Mouse (Mus musculus): ENCODE data around the gene Ip6k2. TPM values are rescaled to one million over a fixed set of nuclear protein-coding genes. Genes with fewer than 3 reads are reported as not detected.
A peak's percentile ranks its signal among the peaks of the same experiment; 100 is the strongest.

Gene Ip6k2
- polyA plus RNA-seq, 1 experiment from 2014 or later, result 72.5 TPM

DNA sequence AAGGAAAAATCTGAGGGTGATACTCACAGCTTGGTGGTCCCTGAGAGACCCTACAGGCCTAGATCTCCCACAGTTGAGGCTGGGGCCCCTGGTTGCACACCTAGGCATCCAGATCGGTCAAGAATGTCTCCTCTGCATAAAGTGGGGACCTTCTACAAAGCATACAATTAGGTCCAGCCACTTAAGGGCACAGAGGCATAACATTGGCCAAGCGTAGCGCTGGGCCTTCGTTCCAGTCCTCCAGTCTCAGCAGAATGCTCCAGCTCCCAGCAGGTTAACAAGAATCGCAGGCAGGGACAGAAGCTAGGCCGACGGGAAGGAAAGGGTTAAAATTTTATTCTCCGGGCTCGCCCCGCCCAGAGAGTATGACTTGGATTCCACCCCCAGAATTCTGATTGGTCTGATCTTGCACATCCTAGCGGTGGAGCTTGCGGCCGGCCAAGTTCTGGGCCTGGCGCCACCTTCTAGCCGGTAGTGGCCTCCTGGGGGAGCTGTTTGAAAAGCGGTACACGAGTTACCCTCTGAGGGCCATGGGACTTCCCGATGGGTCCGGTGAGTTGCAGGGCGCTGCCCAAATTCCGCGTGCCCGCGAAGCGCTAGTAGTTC is 70.1 kb downstream of the Ip6k2 start:
- H3K9me3 ChIP-seq, result no peaks in the 10 kb centered on the region
- peak overlapping the region; percentile 63 for H3K9ac ChIP-seq
- peak overlapping the region; percentile 68 for H3K4me3 ChIP-seq
- WGBS, result 3% methylated on average over 25 of the region's 25 CpGs
- peak; percentile 94 for ATAC-seq (ENCODE audit: borderline replicate concordance, extremely low read depth, low FRiP score, low TSS enrichment)
- peak overlapping the region; percentile 86 for H3K4me2 ChIP-seq
- H3K27me3 ChIP-seq, result 0 out of 2 replicates have a peak, but pooled peaks cover 2% of the 10 kb centered on the region
- H3K27ac ChIP-seq, result peak overlapping the region; percentile 91
- no peaks in the 10 kb centered on the region for H3K36me3 ChIP-seq
- H3K4me1 ChIP-seq, result peaks cover 20% of the 10 kb centered on the region

DNA sequence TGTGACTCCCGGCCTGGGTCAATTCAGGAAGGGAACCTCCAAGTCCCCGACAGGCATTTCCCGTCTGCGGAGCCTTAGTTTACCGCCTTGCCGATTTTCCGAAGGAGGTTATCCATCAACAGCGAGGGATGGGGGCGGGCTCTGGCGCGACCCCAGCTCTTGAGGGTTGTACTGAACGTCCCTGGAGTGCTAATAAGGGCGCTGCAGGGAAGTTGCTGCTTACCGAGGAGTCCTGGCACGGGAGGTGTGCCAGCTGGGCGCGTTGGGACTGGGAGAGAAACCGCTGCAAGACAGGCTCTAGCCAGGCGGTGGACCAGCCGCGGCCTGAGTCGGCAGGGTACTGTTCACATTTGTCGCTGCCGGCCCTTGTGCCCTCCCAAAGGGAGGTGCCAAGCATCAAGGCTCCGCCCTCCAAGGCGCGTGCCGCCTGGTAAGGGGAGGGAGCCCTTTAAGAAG is 70.7 kb downstream of the Ip6k2 start:
- H3K4me3 ChIP-seq, result peak overlapping the region; percentile 68
- peaks cover 20% of the 10 kb centered on the region for H3K4me1 ChIP-seq
- H3K4me2 ChIP-seq, result peak overlapping the region; percentile 86
- peak overlapping the region; percentile 91 for H3K27ac ChIP-seq
- H3K36me3 ChIP-seq, result no peaks in the 10 kb centered on the region
- H3K9me3 ChIP-seq, result no peaks in the 10 kb centered on the region
- ATAC-seq (ENCODE audit: borderline replicate concordance, extremely low read depth, low FRiP score, low TSS enrichment), result peak; percentile 90
- peak overlapping the region; percentile 63 for H3K9ac ChIP-seq
- WGBS, result 0% methylated on average over 28 of the region's 28 CpGs
- H3K27me3 ChIP-seq, result no peaks in the 10 kb centered on the region

DNA sequence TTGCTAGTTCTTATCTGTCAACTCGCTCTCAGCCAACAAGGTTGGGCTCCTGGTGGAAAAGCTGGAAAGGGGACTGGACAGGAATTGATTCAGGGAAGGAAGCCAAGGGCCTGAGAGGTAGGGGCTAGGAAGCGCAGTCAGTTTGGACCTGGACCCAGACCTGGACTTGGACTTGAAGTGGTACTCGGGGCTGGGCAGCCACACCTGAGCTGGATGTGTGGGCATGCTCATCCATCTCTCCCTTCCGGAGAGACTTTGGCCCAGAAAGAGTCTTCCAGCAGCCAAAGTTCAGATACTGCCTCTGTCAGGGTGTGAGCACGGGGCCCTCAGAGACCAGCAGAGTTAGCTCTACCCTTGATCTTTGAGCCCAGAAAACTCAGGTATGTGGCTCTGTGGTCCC is 71.7 kb downstream of the Ip6k2 start:
- ATAC-seq (ENCODE audit: borderline replicate concordance, extremely low read depth, low FRiP score, low TSS enrichment), result no peak
- Histone ChIP-seq H3K27ac (peak overlapping the region; percentile 91; the same call in 1 of the 2 replicates), H3K4me1 (peaks cover 20% of the 10 kb centered on the region), H3K27me3 (no peaks in the 10 kb centered on the region), H3K4me2 (peak overlapping the region; percentile 86), H3K36me3 (no peaks in the 10 kb centered on the region), H3K9me3 (no peaks in the 10 kb centered on the region), H3K9ac (0 out of 2 replicates have a peak overlapping the region, but pooled peaks have one; percentile 63), H3K4me3 (peak overlapping the region; percentile 68; the same call in 1 of the 2 replicates)
- 49% methylated on average over 5 of the region's 5 CpGs for WGBS

Small RNAs within 50 kb of the gene (microRNA-seq; reads per million reads assigned to microRNA genes)
- not detected for gene Gm23156

Other genes with a start within 250 kb of the Ip6k2 start
- gene Impdh2, start 223.5 kb upstream of the Ip6k2 start, polyA plus RNA-seq (2015; fragmentation: Nextera tagmentation; extraction: Ambion mirVana), result 178 TPM in 2 replicates
- 49.2 and 49.4 TPM in 2 replicates for gene Ndufaf3, start 216.4 kb upstream of the Ip6k2 start, polyA plus RNA-seq (2015; fragmentation: Nextera tagmentation; extraction: Ambion mirVana)
- gene Dalrd3, start 213.9 kb upstream of the Ip6k2 start, polyA plus RNA-seq (2015; fragmentation: Nextera tagmentation; extraction: Ambion mirVana), result 139 and 150 TPM in 2 replicates
- gene Wdr6, start 205.1 kb upstream of the Ip6k2 start, polyA plus RNA-seq (2015; fragmentation: Nextera tagmentation; extraction: Ambion mirVana), result 131 and 134 TPM in 2 replicates
- 7.7 and 7.9 TPM in 2 replicates for gene P4htm, start 186.1 kb upstream of the Ip6k2 start, polyA plus RNA-seq (2015; fragmentation: Nextera tagmentation; extraction: Ambion mirVana)
- 44.8 and 46.6 TPM in 2 replicates for gene Arih2, start 134.4 kb upstream of the Ip6k2 start, polyA plus RNA-seq (2015; fragmentation: Nextera tagmentation; extraction: Ambion mirVana)
- 45.0 and 46.0 TPM in 2 replicates for gene Slc25a20, start 121.7 kb upstream of the Ip6k2 start, polyA plus RNA-seq (2015; fragmentation: Nextera tagmentation; extraction: Ambion mirVana)
- gene Prkar2a, start 94.5 kb upstream of the Ip6k2 start, polyA plus RNA-seq (2015; fragmentation: Nextera tagmentation; extraction: Ambion mirVana), result 23.6 and 24.5 TPM in 2 replicates
- 15.3 and 16.6 TPM in 2 replicates for gene Nckipsd, start 24.6 kb downstream of the Ip6k2 start, polyA plus RNA-seq (2015; fragmentation: Nextera tagmentation; extraction: Ambion mirVana)
- 0.14 and 0.15 TPM in 2 replicates for gene Celsr3, start 42.5 kb downstream of the Ip6k2 start, polyA plus RNA-seq (2015; fragmentation: Nextera tagmentation; extraction: Ambion mirVana)
- gene Slc26a6, start 69.5 kb downstream of the Ip6k2 start, polyA plus RNA-seq (2015; fragmentation: Nextera tagmentation; extraction: Ambion mirVana), result 7.8 and 10.4 TPM in 2 replicates
- gene Tmem89, start 130.8 kb downstream of the Ip6k2 start, polyA plus RNA-seq (2015; fragmentation: Nextera tagmentation; extraction: Ambion mirVana), result 0.25 TPM in 1 of 2 replicates, not detected in the other
- 437 and 446 TPM in 2 replicates for gene Uqcrc1, start 152.8 kb downstream of the Ip6k2 start, polyA plus RNA-seq (2015; fragmentation: Nextera tagmentation; extraction: Ambion mirVana)
- gene Col7a1, start 169.8 kb downstream of the Ip6k2 start, polyA plus RNA-seq (2015; fragmentation: Nextera tagmentation; extraction: Ambion mirVana), result 0.86 and 1.0 TPM in 2 replicates
- not detected in 2 replicates for gene Ucn2, start 202.2 kb downstream of the Ip6k2 start, polyA plus RNA-seq (2015; fragmentation: Nextera tagmentation; extraction: Ambion mirVana)
- gene Pfkfb4, start 208.0 kb downstream of the Ip6k2 start, polyA plus RNA-seq (2015; fragmentation: Nextera tagmentation; extraction: Ambion mirVana), result 10.2 and 11.3 TPM in 2 replicates